Mouse (Mus musculus): ENCODE results near the gene Sox2.

GRCm38 (mm10) chr3:34601116-34601515, 49.1 kb upstream of the Sox2 start:
- TF ChIP-seq POLR2AphosphoS5 (IDR thresholded peaks at IDR 0.05; ENCODE audit: borderline replicate concordance, low read depth, low read length) (no peak), MYC (IDR thresholded peaks at IDR 0.05; ENCODE audit: low read depth, low read length) (no peak), GABPA (IDR thresholded peaks at IDR 0.05; ENCODE audit: low read depth, low read length) (no peak), ZNF384 (IDR thresholded peaks at IDR 0.05; ENCODE audit: low read depth, low read length) (no peak), CTCF (IDR thresholded peaks at IDR 0.05 in 2 of 3, conservative IDR thresholded peaks at IDR 0.05 in 1 of 3; ENCODE audit: control insufficient read depth in 1 of 3, insufficient read depth in 1 of 3, low read depth in 2 of 3, low read length in 3 of 3, poor library complexity in 1 of 3, severe bottlenecking in 1 of 3) (peak in 2 of 3 experiments; percentile 2 to 21; a peak in 2 of 6 replicates), ZMIZ1 (IDR thresholded peaks at IDR 0.05; ENCODE audit: low read depth, low read length) (no peak), NELFE (IDR thresholded peaks at IDR 0.05; ENCODE audit: low read depth, low read length) (no peak)

All from MEL (cell line).